Mouse (Mus musculus): ENCODE measurements around the gene Coq5. TPM values are rescaled to one million over a fixed set of nuclear protein-coding genes. Genes with fewer than 3 reads are reported as not detected.

Gene Coq5
- total RNA-seq (2012; rRNA removed) (46.7 and 46.8 TPM in 2 replicates), total RNA-seq (2014; rRNA removed) (41.9 and 46.7 TPM in 2 replicates), polyA plus RNA-seq (2012; ENCODE audit: insufficient read length, low read depth) (42.3 and 43.9 TPM in 2 replicates)

DNA sequence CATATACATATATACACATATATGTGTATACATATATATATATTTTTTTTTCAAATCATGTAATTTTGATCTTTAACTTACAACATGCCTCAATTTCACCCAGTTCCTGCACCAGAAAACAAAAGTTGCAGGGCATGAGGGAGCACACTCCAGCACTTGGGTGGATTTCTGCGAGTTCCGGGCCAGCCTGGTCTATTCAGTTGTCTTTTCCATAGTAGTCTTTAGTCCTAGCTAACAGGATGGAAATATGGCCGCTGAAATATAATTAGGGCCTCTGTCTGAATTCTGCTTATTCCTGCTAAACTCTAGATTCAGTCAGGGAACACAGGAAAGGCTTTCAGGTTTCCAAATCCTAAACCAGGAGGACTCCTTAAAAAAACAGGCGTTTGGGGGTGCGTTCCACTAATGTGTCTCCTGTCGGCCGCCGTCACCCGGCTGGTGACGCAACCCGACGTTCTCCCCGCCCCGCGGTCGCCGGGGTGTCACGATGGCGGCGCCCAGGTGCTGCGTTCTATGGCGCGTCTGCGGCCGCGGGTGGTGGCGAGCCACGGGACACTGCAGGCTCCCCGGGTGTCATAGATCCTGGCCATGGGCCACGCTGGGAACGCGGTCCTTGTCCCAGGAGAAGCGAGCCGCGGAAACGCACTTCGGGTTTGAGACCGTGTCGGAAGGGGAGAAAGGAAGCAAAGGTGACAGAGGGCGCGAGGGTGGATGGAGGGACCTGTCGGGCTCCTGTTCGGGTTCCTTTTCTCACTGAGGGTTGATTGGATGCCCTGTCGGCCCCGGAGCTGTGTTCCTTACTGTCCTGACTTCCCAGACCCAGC, at the start of gene Coq5:
Gene Coq5, plus strand, starts transcription at position 441 of the 824 bp plus-strand sequence.
- Histone ChIP-seq H3K36me3 (replicated peaks in 1 of 2; ENCODE audit: control insufficient read depth in 1 of 2, insufficient read depth in 1 of 2, low read length in 1 of 2) (peaks cover 12 to 23% of the 10 kb centered on the region in 2 experiments), H3K4me3 (replicated peaks in 1 of 3; ENCODE audit: low read depth in 2 of 3, low read length in 2 of 3, poor library complexity in 1 of 3) (peak within 1 kb of the TSS; percentile 93 to 100 (median 98)), H3K27ac (ENCODE audit: insufficient read depth, low read depth) (peak within 1 kb of the TSS; percentile 51), H3K79me2 (replicated peaks; ENCODE audit: control insufficient read depth, extremely low read depth, insufficient read depth, poor library complexity, severe bottlenecking) (peaks cover 22% of the 10 kb centered on the region), H3K27me3 (replicated peaks) (no peaks in the 10 kb centered on the region), H3K9ac (ENCODE audit: insufficient read depth, low read depth) (peak within 1 kb of the TSS; percentile 82), H3K4me1 (ENCODE audit: control insufficient read depth in 1 of 2, insufficient read depth in 2 of 2) (peaks cover 7 to 30% of the 10 kb centered on the region in 2 experiments), H3K4me2 (ENCODE audit: insufficient read depth, low read depth, poor library complexity, severe bottlenecking) (peak within 1 kb of the TSS; percentile 93), H3K9me3 (replicated peaks; ENCODE audit: low read length) (peaks cover 2% of the 10 kb centered on the region)
- dilution Hi-C loops (cut with MboI; ENCODE audit: extremely low pct_ligation_motif_present, extremely low pct_unique_long_range_greater_than_20kb, low sequenced_read_pairs) (no loop called here), in situ Hi-C loops (cut with MboI; ENCODE audit: low pct_ligation_motif_present, low pct_unique_long_range_greater_than_20kb, low sequenced_read_pairs) (no loop called here)
- TF ChIP-seq GABPA (IDR thresholded peaks at IDR 0.05; ENCODE audit: insufficient replicate concordance, low read depth, low read length) (no peak; the same call in 1 of the 2 replicates), USF1 (IDR thresholded peaks at IDR 0.05; ENCODE audit: low read depth, low read length) (0 out of 2 replicates have a peak, but pooled peaks have one; percentile 3), ZC3H11A (IDR thresholded peaks at IDR 0.05; ENCODE audit: low read depth, low read length) (no peak), POLR2A (IDR thresholded peaks at IDR 0.05; ENCODE audit: low read depth, low read length) (peak; percentile 87), E2F4 (IDR thresholded peaks at IDR 0.05; ENCODE audit: insufficient replicate concordance, low read depth, low read length) (no peak), HCFC1 (IDR thresholded peaks at IDR 0.05; ENCODE audit: low read depth, low read length) (peak; percentile 90), TBP (conservative IDR thresholded peaks at IDR 0.05; ENCODE audit: low read depth, low read length) (no peak), MYC (IDR thresholded peaks at IDR 0.05; ENCODE audit: low read depth, low read length) (no peak), KAT2A (IDR thresholded peaks at IDR 0.05; ENCODE audit: insufficient replicate concordance, low read length) (peak; percentile 79; the same call in 1 of the 2 replicates), ELF1 (IDR thresholded peaks at IDR 0.05; ENCODE audit: low read depth, low read length) (peak; percentile 71), CTCF (conservative IDR thresholded peaks at IDR 0.05 in 1 of 2, IDR thresholded peaks at IDR 0.05 in 1 of 2; ENCODE audit: low read depth in 2 of 2, low read length in 2 of 2) (no peak), JUND (conservative IDR thresholded peaks at IDR 0.05; ENCODE audit: low read depth, low read length) (no peak), MAZ (IDR thresholded peaks at IDR 0.05; ENCODE audit: low read depth, low read length) (no peak; the same call in 1 of the 2 replicates), ETS1 (conservative IDR thresholded peaks at IDR 0.05; ENCODE audit: low read depth, low read length) (0 out of 2 replicates have a peak, but pooled peaks have one; percentile 27), NRF1 (IDR thresholded peaks at IDR 0.05; ENCODE audit: low read depth, low read length) (peak; percentile 68), BHLHE40 (IDR thresholded peaks at IDR 0.05; ENCODE audit: low read depth, low read length) (no peak), RCOR1 (conservative IDR thresholded peaks at IDR 0.05; ENCODE audit: low read depth, low read length) (no peak), SIN3A (IDR thresholded peaks at IDR 0.05; ENCODE audit: low read length) (peak; percentile 89), CHD2 (IDR thresholded peaks at IDR 0.05; ENCODE audit: low read length) (no peak), EP300 (IDR thresholded peaks at IDR 0.05; ENCODE audit: low read length) (no peak), UBTF (IDR thresholded peaks at IDR 0.05; ENCODE audit: low read depth, low read length) (no peak), ZNF384 (IDR thresholded peaks at IDR 0.05; ENCODE audit: low read depth, low read length) (peak; percentile 96), MXI1 (IDR thresholded peaks at IDR 0.05; ENCODE audit: low read depth, low read length) (peak; percentile 91), MAFK (IDR thresholded peaks at IDR 0.05; ENCODE audit: insufficient replicate concordance, low read length) (0 out of 2 replicates have a peak, but pooled peaks have one; percentile 13), MEF2A (IDR thresholded peaks at IDR 0.05; ENCODE audit: borderline replicate concordance, low read depth, low read length) (0 out of 2 replicates have a peak, but pooled peaks have one; percentile 43), SMC3 (IDR thresholded peaks at IDR 0.05; ENCODE audit: low read depth, low read length) (no peak), PAX5 (IDR thresholded peaks at IDR 0.05; ENCODE audit: low read length) (no peak), ZKSCAN1 (IDR thresholded peaks at IDR 0.05; ENCODE audit: borderline replicate concordance, low read depth, low read length) (no peak), POLR2AphosphoS2 (IDR thresholded peaks at IDR 0.05; ENCODE audit: low read depth, low read length) (peak; percentile 51; the same call in 1 of the 2 replicates), USF2 (conservative IDR thresholded peaks at IDR 0.05; ENCODE audit: low read depth, low read length) (no peak), NELFE (IDR thresholded peaks at IDR 0.05; ENCODE audit: low read depth, low read length) (peak; percentile 84), TCF12 (IDR thresholded peaks at IDR 0.05; ENCODE audit: low read depth, low read length) (peak; percentile 77), MAX (IDR thresholded peaks at IDR 0.05; ENCODE audit: low read length) (peak; percentile 78), JUN (IDR thresholded peaks at IDR 0.05; ENCODE audit: insufficient read depth, low read depth, low read length) (no peak), ZMIZ1 (IDR thresholded peaks at IDR 0.05; ENCODE audit: low read depth, low read length) (peak; percentile 57; the same call in 1 of the 2 replicates), CHD1 (IDR thresholded peaks at IDR 0.05; ENCODE audit: low read depth, low read length) (no peak), IRF4 (IDR thresholded peaks at IDR 0.05; ENCODE audit: low read depth, low read length) (peak; percentile 48), RAD21 (IDR thresholded peaks at IDR 0.05; ENCODE audit: low read depth, low read length) (no peak)
- peak; percentile 66 for DNase-seq (ENCODE audit: extremely low read depth)

All from CH12.LX (cell line).